Comparison of ENCODE assay signal across 8 mouse cellular contexts in the genomic region with DNA sequence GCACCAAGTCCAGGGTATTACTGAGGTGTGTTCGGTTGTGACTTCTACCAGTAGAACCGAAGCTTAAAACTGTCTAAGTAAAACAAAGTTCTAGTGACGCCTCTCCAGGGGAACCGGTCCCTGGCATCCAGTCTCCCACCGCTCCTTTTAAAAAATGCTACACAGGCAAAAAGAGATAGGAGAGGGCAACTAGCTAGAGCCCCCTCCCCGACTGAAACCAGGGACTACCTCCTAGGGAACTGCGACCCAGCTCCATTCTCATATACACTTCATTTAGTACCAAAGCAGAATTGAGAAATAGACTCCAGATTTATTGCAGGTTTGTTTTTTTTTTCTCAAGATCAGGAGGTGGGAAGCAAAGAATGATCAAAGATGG. TPM values are rescaled to one million over a fixed set of nuclear protein-coding genes. Genes with fewer than 3 reads are reported as not detected.
DNase-seq lines count a peak whose midpoint lies in the region; ATAC-seq and TF ChIP-seq lines count a peak whose summit lies in the region.

No protein-coding gene starts in this region.

- no peaks in the 10 kb centered on the region for H3K36me3 ChIP-seq in liver, embryonic 11.5 days (ENCODE audit: control insufficient read depth, insufficient read depth, low read length)
- no peaks in the 10 kb centered on the region for H3K36me3 ChIP-seq in intestine, embryonic 14.5 days (ENCODE audit: control insufficient read depth, insufficient read depth, low read length)
- no peaks in the 10 kb centered on the region for H3K36me3 ChIP-seq in neural tube, embryonic 12.5 days

- TF ChIP-seq CTCF in embryonic fibroblast, embryonic 13.5 days (IDR thresholded peaks at IDR 0.05; ENCODE audit: borderline replicate concordance, insufficient read depth, low read length), result no peak

- TF ChIP-seq POLR2A in embryonic fibroblast, embryonic 13.5 days (IDR thresholded peaks at IDR 0.05; ENCODE audit: low read depth, low read length), result no peak

- intact Hi-C loops in gastrocnemius, postnatal 14 days (cut with DNase I; ENCODE audit: low total_unique reads), result no loop called here

- 11% methylated on average over 7 of the region's 7 CpGs for WGBS in liver, embryonic 11.5 days
- 11% methylated on average over 7 of the region's 7 CpGs for WGBS in intestine, embryonic 14.5 days
- WGBS in neural tube, embryonic 12.5 days, result 4% methylated on average over 7 of the region's 7 CpGs

- peak overlapping the region; percentile 96 for H3K9ac ChIP-seq in liver, embryonic 11.5 days (ENCODE audit: low read depth, low read length)
- peak overlapping the region; percentile 88 for H3K9ac ChIP-seq in intestine, embryonic 14.5 days (ENCODE audit: low read length)
- H3K9ac ChIP-seq in neural tube, embryonic 12.5 days, result peak overlapping the region; percentile 99

- H3K4me2 ChIP-seq in liver, embryonic 11.5 days, result peak overlapping the region; percentile 97
- H3K4me2 ChIP-seq in intestine, embryonic 14.5 days (ENCODE audit: low read length), result peak overlapping the region; percentile 88
- H3K4me2 ChIP-seq in neural tube, embryonic 12.5 days (replicated peaks), result peak overlapping the region; percentile 91

- no peaks in the 10 kb centered on the region for H3K27me3 ChIP-seq in liver, embryonic 11.5 days (replicated peaks; ENCODE audit: control insufficient read depth, insufficient read depth, low read length)
- H3K27me3 ChIP-seq in intestine, embryonic 14.5 days (replicated peaks; ENCODE audit: control insufficient read depth, insufficient read depth, low read length), result 0 out of 2 replicates have a peak, but pooled peaks cover 3% of the 10 kb centered on the region
- no peaks in the 10 kb centered on the region for H3K27me3 ChIP-seq in neural tube, embryonic 12.5 days (replicated peaks)

- no peak for DNase-seq in liver, embryonic 11.5 days (ENCODE audit: low spot score)
- no peak for DNase-seq in liver
- peak; percentile 55 for DNase-seq in intestine, embryonic 14.5 days (ENCODE audit: low spot score)
- DNase-seq in gastrocnemius, postnatal 14 days, result no peak
- DNase-seq in right cerebral cortex, postnatal 14 days, result no peak
- DNase-seq in frontal cortex, postnatal 10 days (ENCODE audit: low spot score in 2 of 2), result no peak

- peaks cover 6% of the 10 kb centered on the region for H3K4me1 ChIP-seq in liver, embryonic 11.5 days (replicated peaks; ENCODE audit: control insufficient read depth, insufficient read depth, low read length)
- H3K4me1 ChIP-seq in embryonic fibroblast, embryonic 13.5 days (ENCODE audit: control insufficient read depth, insufficient read depth, low read length), result peaks cover 4% of the 10 kb centered on the region; the same call in 1 of the 2 replicates
- peaks cover 14% of the 10 kb centered on the region for H3K4me1 ChIP-seq in intestine, embryonic 14.5 days (replicated peaks; ENCODE audit: control insufficient read depth, insufficient read depth, low read length)
- H3K4me1 ChIP-seq in neural tube, embryonic 12.5 days, result peaks cover 18% of the 10 kb centered on the region; the same call in 1 of the 2 replicates

- H3K27ac ChIP-seq in liver, embryonic 11.5 days (ENCODE audit: low read depth, low read length), result no peak overlapping the region
- no peak overlapping the region for H3K27ac ChIP-seq in embryonic fibroblast, embryonic 13.5 days (ENCODE audit: insufficient read depth, low read length)
- H3K27ac ChIP-seq in intestine, embryonic 14.5 days (ENCODE audit: low read depth), result no peak overlapping the region; the same call in 1 of the 2 replicates
- peak overlapping the region; percentile 100; the same call in 1 of the 2 replicates for H3K27ac ChIP-seq in neural tube, embryonic 12.5 days

- H3K9me3 ChIP-seq in liver, embryonic 11.5 days (ENCODE audit: control insufficient read depth, low read length), result no peaks in the 10 kb centered on the region
- no peaks in the 10 kb centered on the region for H3K9me3 ChIP-seq in intestine, embryonic 14.5 days (ENCODE audit: control insufficient read depth, low read length)
- no peaks in the 10 kb centered on the region for H3K9me3 ChIP-seq in neural tube, embryonic 12.5 days

- ATAC-seq in liver, embryonic 11.5 days (replicated peaks; ENCODE audit: low FRiP score), result no peak
- ATAC-seq in intestine, embryonic 14.5 days (replicated peaks; ENCODE audit: low FRiP score, low TSS enrichment, low read depth), result no peak
- no peak for ATAC-seq in neural tube, embryonic 12.5 days (ENCODE audit: low FRiP score, low read depth)

- H3K4me3 ChIP-seq in liver, embryonic 11.5 days (ENCODE audit: low read depth, low read length), result peak overlapping the region; percentile 93
- peak overlapping the region; percentile 89 for H3K4me3 ChIP-seq in embryonic fibroblast, embryonic 13.5 days (ENCODE audit: insufficient read depth, low read length)
- H3K4me3 ChIP-seq in intestine, embryonic 14.5 days (ENCODE audit: low read depth, low read length), result peak overlapping the region; percentile 59
- H3K4me3 ChIP-seq in neural tube, embryonic 12.5 days, result peak overlapping the region; percentile 95

RNA-seq across cellular contexts. Expression of a gene that starts 2.6 kb away (rescaled TPM):
- polyA plus RNA-seq in liver, embryonic 11.5 days (2014; fragmentation: Nextera tagmentation; extraction: Ambion mirVana), result 19.6 and 22.9 TPM in 2 replicates
- 32.3 and 48.0 TPM in 2 replicates for polyA plus RNA-seq in embryonic fibroblast, embryonic 13.5 days (2011; ENCODE audit: insufficient read length, low read depth, missing spikeins)
- 24.5 and 26.9 TPM in 2 replicates for polyA plus RNA-seq in intestine, embryonic 14.5 days (2014; fragmentation: Nextera tagmentation; extraction: Ambion mirVana)
- 92.9 and 93.9 TPM in 2 replicates for polyA plus RNA-seq in neural tube, embryonic 12.5 days (2016; fragmentation: Nextera tagmentation; extraction: Ambion mirVana)
- 1 to 10 TPM; 4.0 to 4.4 TPM for total RNA-seq in gastrocnemius, postnatal 14 days (2021)

RNA-seq across cellular contexts. Expression of a gene that starts 36.2 kb away (rescaled TPM):
- 62.4 and 70.0 TPM in 2 replicates for polyA plus RNA-seq in liver, embryonic 11.5 days (2014; fragmentation: Nextera tagmentation; extraction: Ambion mirVana)
- polyA plus RNA-seq in embryonic fibroblast, embryonic 13.5 days (2011; ENCODE audit: insufficient read length, low read depth, missing spikeins), result 60.3 and 84.9 TPM in 2 replicates
- polyA plus RNA-seq in intestine, embryonic 14.5 days (2014; fragmentation: Nextera tagmentation; extraction: Ambion mirVana), result 84.3 and 89.3 TPM in 2 replicates
- 111 and 114 TPM in 2 replicates for polyA plus RNA-seq in neural tube, embryonic 12.5 days (2016; fragmentation: Nextera tagmentation; extraction: Ambion mirVana)
- total RNA-seq in gastrocnemius, postnatal 14 days (2021), result 10 to 100 TPM; 42.9 to 48.7 TPM
